Mouse (Mus musculus): ENCODE results near the gene Chchd1. TPM values are rescaled to one million over a fixed set of nuclear protein-coding genes. Genes with fewer than 3 reads are reported as not detected.
A peak's percentile ranks its signal among the peaks of the same experiment; 100 is the strongest.

Chchd1 gene
- total RNA-seq, 2 experiments from 2014 or later = 100 to 112 TPM

GRCm38 (mm10) chr14:20725660-20726339, 23.0 kb downstream of the Chchd1 start:
- DNase-seq = no peak

- no peak for DNase-seq
Measured at GRCm38 (mm10) chr14:20729871-20730270, 27.1 kb downstream of the Chchd1 start.

- DNase-seq = no peak
Measured at GRCm38 (mm10) chr14:20730853-20731602, 28.2 kb downstream of the Chchd1 start.

- no peak for DNase-seq
Measured at GRCm38 (mm10) chr14:20733041-20733951, 30.5 kb downstream of the Chchd1 start.

- peak; percentile 89 for DNase-seq
Measured at GRCm38 (mm10) chr14:20733952-20734774, 31.4 kb downstream of the Chchd1 start, which contains the start of gene Ndst2. Ndst2 (minus strand) TSS chr14:20734562.

- DNase-seq = no peak
Measured at GRCm38 (mm10) chr14:20735052-20735451, 32.2 kb downstream of the Chchd1 start.

- no peak for DNase-seq
Measured at GRCm38 (mm10) chr14:20735892-20736390, 33.1 kb downstream of the Chchd1 start.

GRCm38 (mm10) chr14:20737306-20737705, 34.5 kb downstream of the Chchd1 start:
- DNase-seq = no peak

- DNase-seq = no peak
Measured at GRCm38 (mm10) chr14:20738511-20738910, 35.7 kb downstream of the Chchd1 start.

GRCm38 (mm10) chr14:20741301-20741700, 38.5 kb downstream of the Chchd1 start:
- no peak for DNase-seq

- DNase-seq = peak; percentile 54
Measured at GRCm38 (mm10) chr14:20743614-20744013, 40.8 kb downstream of the Chchd1 start.

GRCm38 (mm10) chr14:20746935-20747334, 44.1 kb downstream of the Chchd1 start:
- no peak for DNase-seq

- DNase-seq = no peak
Measured at GRCm38 (mm10) chr14:20748388-20748787, 45.6 kb downstream of the Chchd1 start.

- no peak for DNase-seq
Measured at GRCm38 (mm10) chr14:20749494-20750051, 46.8 kb downstream of the Chchd1 start.

- DNase-seq = no peak
Measured at GRCm38 (mm10) chr14:20750503-20750902, 47.7 kb downstream of the Chchd1 start.

GRCm38 (mm10) chr14:20753792-20754191, 51.0 kb downstream of the Chchd1 start:
- DNase-seq = no peak

Small RNA genes within 50 kb of the gene (microRNA-seq; reads per million reads assigned to microRNA genes)
- gene Mir6946 = 0.25 to 0.32 reads per million in 2 experiments

Other genes starting within 250 kb of the Chchd1 start
- gene Anxa7, start 222.9 kb upstream of the Chchd1 start, total RNA-seq (2021) = 10 to 100 TPM; 29.0 to 39.0 TPM
- gene Mss51, start 206.1 kb upstream of the Chchd1 start, total RNA-seq (2021) = 1 to 10 TPM; 3.9 to 7.0 TPM
- gene Ppp3cb, start 156.4 kb upstream of the Chchd1 start, total RNA-seq (2021) = 100 to 1,000 TPM; 114 to 116 TPM
- gene Usp54, start 61.9 kb upstream of the Chchd1 start, total RNA-seq (2021) = 1 to 10 TPM; 8.3 to 8.5 TPM
- gene Myoz1, start 46.5 kb upstream of the Chchd1 start, total RNA-seq (2021) = 1,000 to 10,000 TPM; 1,648 to 1,795 TPM
- 100 to 1,000 TPM; 238 to 251 TPM for gene Synpo2l, start 34.7 kb upstream of the Chchd1 start, total RNA-seq (2021)
- 10 to 100 TPM; 60.5 to 72.0 TPM for gene Sec24c, start 28.7 kb upstream of the Chchd1 start, total RNA-seq (2021)
- 10 to 100 TPM in 1 of 2 experiments, 1 to 10 TPM in 1; 9.5 to 11.5 TPM for gene Fut11, start 8.0 kb upstream of the Chchd1 start, total RNA-seq (2021)
- 10 to 100 TPM; 46.8 to 62.9 TPM for gene Zswim8, start 4.5 kb downstream of the Chchd1 start, total RNA-seq (2021)
- gene Ndst2, start 31.6 kb downstream of the Chchd1 start, total RNA-seq (2021) = 10 to 100 TPM; 13.1 to 15.3 TPM
- 100 to 1,000 TPM; 120 to 134 TPM for gene Camk2g, start 91.1 kb downstream of the Chchd1 start, total RNA-seq (2021)
- 10 to 100 TPM; 25.6 to 28.0 TPM for gene Plau, start 133.7 kb downstream of the Chchd1 start, total RNA-seq (2021)
- 100 to 1,000 TPM; 115 to 126 TPM for gene Vcl, start 226.4 kb downstream of the Chchd1 start, total RNA-seq (2021)

All from gastrocnemius, postnatal 10 days (tissue).